Mouse (Mus musculus) adrenal gland, adult 18-20 months (tissue): ENCODE measurements around the gene Pde4dip. TPM values are rescaled to one million over a fixed set of nuclear protein-coding genes. Genes with fewer than 3 reads are reported as not detected.

Experiments
- DNase-seq, 2 experiments: peaks; one replicate each; pipeline ENCODE4 v3.0.0; 2021 to 2022; ENCODE audit warnings: low spot score in 2 of 2
- microRNA-seq, 2 experiments: library from miRNA; unstranded; fragments of <30 nt; microRNA quantifications; one replicate each; pipeline ENCODE4 v1.2.0; 2021; ENCODE audit warnings: borderline number of aligned reads in 2 of 2
- total RNA-seq, 2 experiments: library from RNA; stranded (reverse); gene quantifications; 1 replicate in 1 of 2; 2 replicates in 1 of 2; pipeline ENCODE4 v1.2.3; 2021

Pde4dip gene
- total RNA-seq, 2 experiments from 2014 or later = 24.8 to 32.6 TPM

DNA sequence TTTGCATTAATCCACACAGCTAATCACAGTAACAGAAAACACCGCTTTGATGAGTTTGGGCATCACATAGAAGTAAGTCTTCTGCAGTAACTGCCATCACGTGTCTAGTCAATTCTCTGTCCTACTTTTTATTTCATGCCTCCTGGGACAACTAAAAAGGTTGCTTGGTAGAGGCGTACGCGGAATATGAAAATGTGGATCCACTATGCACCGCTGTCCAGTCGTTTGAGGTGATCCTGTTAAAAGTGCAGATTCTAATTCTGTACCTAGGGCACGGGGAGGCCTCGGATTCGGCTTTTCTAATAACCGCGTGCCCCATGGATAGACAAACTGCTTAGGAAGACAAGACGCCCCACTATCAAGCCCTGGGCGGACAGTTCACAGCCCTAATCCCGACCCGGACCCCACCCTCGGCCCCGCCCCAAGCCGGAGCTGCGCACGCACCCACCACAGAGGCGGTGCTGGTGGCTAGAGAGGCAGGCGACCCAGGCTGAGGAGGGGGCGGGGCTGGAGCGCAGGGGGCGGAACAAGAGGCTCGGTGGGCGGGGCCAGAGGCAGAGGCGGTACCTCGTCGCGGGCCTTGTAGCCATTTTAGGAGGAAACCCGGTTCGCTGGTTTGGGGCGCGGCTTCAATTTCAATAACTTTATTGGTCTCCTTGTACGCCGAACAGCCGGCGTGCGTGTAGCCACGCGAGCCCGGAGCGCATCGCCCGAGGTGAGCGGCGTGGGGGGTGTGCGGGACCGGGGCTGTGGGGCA is 230.7 kb downstream of the Pde4dip start, which contains the start of gene Prkab2:
Gene Prkab2 (plus strand): TSS at position 539 of the 757 bp plus-strand sequence.
- peak; percentile 99 for DNase-seq

DNA sequence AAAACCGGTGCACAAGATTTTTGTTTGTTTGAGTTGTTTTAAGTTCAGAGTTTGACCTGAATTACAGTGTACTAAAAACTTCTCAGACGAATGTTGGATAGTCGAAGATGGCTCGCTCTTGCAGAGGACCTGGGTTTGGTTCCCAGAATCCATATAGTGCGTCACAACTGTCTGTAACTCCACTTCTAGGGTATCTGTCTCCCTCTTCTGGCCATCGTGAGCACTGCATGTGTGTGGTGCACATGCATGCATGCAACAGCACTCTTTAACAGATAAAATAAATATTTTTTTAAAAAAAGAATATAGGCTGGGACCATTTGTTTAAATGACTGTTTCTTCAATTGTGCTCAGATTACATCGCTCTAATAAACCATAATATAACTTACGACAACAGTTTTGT is 233.6 kb downstream of the Pde4dip start:
- no peak for DNase-seq

DNA sequence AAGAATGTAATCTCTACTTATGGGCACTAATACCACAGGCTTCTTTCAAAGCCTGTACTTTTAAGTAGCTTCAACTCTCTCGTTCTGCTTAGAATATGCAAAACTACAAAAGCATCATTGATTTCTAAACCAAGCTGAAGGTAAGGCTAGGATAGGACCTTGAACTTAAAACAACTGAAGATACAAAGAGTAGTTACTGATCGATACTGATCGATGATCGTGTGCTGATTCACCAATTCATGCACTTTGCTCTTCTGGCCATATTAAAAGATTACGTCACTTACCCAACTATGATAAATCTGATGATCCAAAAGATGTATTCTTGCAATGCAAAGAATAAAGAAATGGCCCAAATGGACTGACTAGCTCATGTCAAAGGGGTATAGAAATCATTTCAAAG is 234.7 kb downstream of the Pde4dip start:
- no peak for DNase-seq

DNA sequence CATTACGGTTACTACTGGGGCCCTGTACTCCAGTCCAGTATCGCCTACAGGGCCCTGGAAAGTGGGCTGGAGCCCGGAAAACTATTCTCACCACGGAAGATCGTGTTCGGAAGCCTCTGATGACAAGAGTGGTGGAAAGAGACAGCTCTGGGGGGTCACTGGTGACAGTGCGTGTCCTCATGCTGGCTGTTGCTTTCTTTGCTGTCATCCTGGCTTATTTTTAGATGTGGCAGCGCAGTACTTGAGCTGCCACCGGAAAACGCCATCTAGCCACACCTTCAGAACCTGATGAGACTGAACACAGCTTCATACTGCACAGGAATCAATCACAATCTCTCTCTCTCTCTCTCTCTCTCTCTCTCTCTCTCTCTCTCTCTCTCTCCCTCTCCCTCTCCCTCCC is 236.9 kb downstream of the Pde4dip start:
- DNase-seq = no peak

DNA sequence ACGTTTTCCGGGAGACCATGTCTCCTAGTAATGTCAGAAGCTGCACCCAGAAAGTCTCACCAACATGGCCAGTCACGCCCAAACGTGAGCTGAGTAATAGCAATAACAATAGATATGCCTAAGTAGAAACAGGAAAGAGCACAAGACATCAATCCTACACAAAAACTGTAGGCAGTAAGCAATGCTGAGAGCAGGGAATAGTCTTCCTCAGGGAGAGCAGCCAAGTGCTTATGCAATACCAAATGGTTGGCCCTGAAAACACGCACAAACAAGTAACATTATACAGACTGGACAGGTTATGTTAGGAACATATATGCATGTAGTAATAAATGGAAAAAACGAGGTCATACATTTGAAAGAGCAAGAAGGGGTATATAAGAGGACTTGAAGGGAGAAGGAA is 239.0 kb downstream of the Pde4dip start:
- no peak for DNase-seq

DNA sequence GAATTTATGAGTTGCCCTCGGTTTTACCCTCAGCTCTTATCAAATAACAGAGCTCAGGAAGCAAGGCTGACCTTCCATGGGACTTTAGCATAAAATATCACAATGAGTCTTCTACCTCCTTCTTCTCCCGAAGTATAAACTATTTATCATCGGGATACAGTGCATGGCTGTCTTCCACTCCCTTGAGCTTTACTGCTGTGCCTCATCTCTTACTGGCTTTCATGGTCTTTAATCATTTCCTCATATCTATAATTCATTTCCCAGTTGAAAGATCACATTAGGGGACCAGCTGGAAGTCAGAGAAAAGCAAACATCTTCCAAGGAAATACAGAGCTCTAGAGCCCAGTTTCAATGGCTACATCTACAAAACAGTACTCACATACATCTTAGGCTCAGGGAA is 239.5 kb downstream of the Pde4dip start:
- DNase-seq = no peak

DNA sequence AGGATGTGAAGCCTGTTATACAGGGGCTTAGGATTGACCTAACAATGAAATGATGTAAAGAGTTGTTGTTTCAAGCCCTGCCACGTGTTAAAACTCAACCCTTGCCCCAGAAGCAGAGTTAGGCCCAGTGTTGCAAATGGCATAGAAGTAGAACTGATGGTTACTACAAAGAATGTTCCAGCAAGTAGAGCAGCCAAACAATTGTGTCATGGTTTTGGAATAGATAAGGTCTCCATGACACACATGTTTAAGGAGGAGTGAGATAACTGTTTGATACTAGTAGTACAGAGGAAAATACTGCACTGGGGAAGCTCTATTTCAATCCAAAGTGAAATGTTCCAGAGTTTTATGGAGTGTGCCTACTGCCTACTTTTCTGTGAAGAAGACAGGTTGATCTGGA is 240.0 kb downstream of the Pde4dip start:
- DNase-seq = no peak

DNA sequence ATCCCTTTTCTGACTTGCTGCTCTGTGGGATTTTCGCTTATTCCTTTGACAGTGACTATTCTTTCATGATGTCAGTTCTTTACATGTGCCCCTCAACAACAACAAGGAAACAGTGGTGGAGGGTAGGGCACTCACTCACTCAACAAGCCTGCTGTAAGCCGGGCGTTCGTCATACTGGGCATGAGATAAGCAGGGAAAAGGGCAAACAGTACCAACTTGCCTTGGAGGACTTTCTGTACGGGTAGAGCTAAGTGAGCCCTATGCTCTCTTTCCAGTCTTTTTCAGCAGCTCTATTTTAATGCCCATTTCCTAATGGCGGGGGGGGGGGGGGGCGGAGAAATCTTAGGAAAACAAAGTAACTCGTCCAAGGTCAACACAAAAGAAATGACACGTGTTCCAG is 246.5 kb downstream of the Pde4dip start:
- DNase-seq = no peak

DNA sequence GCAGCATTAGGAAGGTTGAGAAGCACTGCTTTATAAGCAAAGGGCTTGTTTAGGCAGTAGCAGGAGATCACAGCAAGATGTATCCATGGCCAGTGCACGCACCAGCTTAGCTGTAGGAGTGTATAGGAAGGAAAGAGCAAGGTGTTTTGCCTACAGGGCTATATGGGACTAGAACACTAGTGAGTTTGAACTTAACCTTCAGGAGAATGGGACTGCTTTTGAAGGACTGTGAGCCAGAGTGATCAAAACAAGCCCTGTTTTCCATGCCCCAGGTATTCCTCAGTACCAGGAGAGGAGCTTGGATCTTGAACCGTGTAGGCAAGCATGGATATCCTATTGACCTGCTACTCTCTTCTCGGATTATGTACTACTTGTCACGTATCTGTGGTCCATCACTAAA is 247.1 kb downstream of the Pde4dip start:
- DNase-seq = no peak

Small RNA genes within 50 kb of the gene (microRNA-seq; reads per million reads assigned to microRNA genes)
- 0 reads per million in 2 experiments for gene Mir7225

Other genes starting within 250 kb of the Pde4dip start
- 10 to 100 TPM in 1 of 2 experiments, 1 to 10 TPM in 1; 8.8 to 13.8 TPM for gene Prkab2, start 230.5 kb downstream of the Pde4dip start, total RNA-seq
- gene Gm17651, start 214.0 kb downstream of the Pde4dip start, total RNA-seq = not detected
- gene Sec22b, start 12.5 kb upstream of the Pde4dip start, total RNA-seq = 100 to 1,000 TPM in 1 of 2 experiments, 10 to 100 TPM in 1; 93.0 to 193 TPM
- 10 to 100 TPM; 46.6 to 79.1 TPM for gene Notch2, start 124.8 kb upstream of the Pde4dip start, total RNA-seq